8 mouse cellular contexts compared by ENCODE assay signal in the genomic region with DNA sequence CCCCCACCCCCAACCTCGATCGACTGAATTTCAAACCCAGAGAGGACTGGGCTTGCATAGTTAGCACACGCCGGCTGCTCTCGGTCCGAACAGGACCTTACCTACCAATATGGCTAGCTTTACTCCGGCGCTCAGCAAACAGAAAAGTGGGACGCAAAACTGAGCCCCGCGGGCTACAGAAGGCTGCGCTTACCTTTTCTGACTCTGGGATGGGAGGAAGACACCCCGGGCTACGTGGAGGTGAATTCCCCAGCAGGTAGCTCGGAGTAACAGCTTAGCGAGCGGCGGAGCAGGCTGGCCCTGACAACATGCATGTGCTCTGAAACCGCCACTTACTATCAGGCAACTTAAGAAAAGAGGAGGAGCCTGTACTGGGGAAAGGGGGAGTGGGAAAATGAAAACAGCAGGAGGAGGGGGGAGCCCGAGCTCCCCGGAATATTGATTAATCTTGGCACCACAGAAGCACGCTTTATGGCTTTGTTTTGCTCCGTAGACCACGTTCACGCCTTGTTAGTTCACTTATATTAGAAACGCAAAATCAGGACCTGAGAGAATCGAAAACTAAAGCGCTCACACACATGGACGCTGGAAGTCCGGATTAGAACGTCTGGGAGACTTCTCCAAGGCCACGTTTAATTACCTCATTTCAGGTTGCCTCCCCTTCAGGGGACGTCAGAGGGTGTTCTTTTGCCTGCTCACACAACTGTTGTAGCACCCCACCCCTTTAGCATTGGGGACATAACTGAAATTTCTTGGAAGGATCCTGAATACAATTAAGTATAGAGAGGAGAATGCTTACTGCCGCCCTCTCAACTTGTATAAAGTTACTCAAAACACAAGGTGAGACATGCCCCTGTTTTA. TPM values are rescaled to one million over a fixed set of nuclear protein-coding genes. Genes with fewer than 3 reads are reported as not detected.
DNase-seq lines count a peak whose midpoint lies in the region; ATAC-seq and TF ChIP-seq lines count a peak whose summit lies in the region.

Gene Slc1a3 (minus strand): TSS at position 619 of the 861 bp plus-strand sequence.

- H3K27me3 ChIP-seq in forebrain, embryonic 15.5 days: no peaks in the 10 kb centered on the region
- H3K27me3 ChIP-seq in hindbrain, embryonic 11.5 days (ENCODE audit: control insufficient read depth, insufficient read depth, low read length): no peaks in the 10 kb centered on the region

- ATAC-seq in forebrain, embryonic 15.5 days (replicated peaks): peak; percentile 90
- peak; percentile 89 for ATAC-seq in hindbrain, embryonic 11.5 days (ENCODE audit: low FRiP score)

- WGBS in forebrain, embryonic 15.5 days: under 1% methylated on average over 34 of the region's 34 CpGs
- WGBS in hindbrain, embryonic 11.5 days: under 1% methylated on average over 34 of the region's 34 CpGs

- peaks cover 7 to 10% of the 10 kb centered on the region in 2 experiments; a peak in 3 of 4 replicates for H3K4me1 ChIP-seq in ES-E14 (ENCODE audit: control insufficient read depth in 2 of 2, insufficient read depth in 2 of 2, low read length in 2 of 2, poor library complexity in 1 of 2)
- peaks cover 24% of the 10 kb centered on the region for H3K4me1 ChIP-seq in forebrain, embryonic 15.5 days
- no peaks in the 10 kb centered on the region for H3K4me1 ChIP-seq in hindbrain, embryonic 11.5 days (replicated peaks; ENCODE audit: control insufficient read depth, insufficient read depth, low read length)

- 0 out of 2 replicates have a peak within 1 kb of the TSS, but pooled peaks have one; percentile 30 for H3K27ac ChIP-seq in ES-E14 (ENCODE audit: insufficient read depth, low read depth, low read length, poor library complexity, severe bottlenecking)
- peak within 1 kb of the TSS; percentile 71 for H3K27ac ChIP-seq in forebrain, embryonic 15.5 days (replicated peaks)
- no peak within 1 kb of the TSS for H3K27ac ChIP-seq in hindbrain, embryonic 11.5 days (ENCODE audit: low read depth, low read length)

- peak within 1 kb of the TSS; percentile 87 for H3K9ac ChIP-seq in ES-E14 (ENCODE audit: insufficient read depth, low read depth, low read length, poor library complexity, severe bottlenecking)
- H3K9ac ChIP-seq in forebrain, embryonic 15.5 days (replicated peaks): peak within 1 kb of the TSS; percentile 58
- peak within 1 kb of the TSS; percentile 64 for H3K9ac ChIP-seq in hindbrain, embryonic 11.5 days (ENCODE audit: low read depth, low read length)

- H3K4me3 ChIP-seq in ES-E14 (ENCODE audit: insufficient read depth in 1 of 2, low read depth in 1 of 2, low read length in 2 of 2, poor library complexity in 1 of 2, severe bottlenecking in 1 of 2): peak within 1 kb of the TSS; percentile 82 to 86
- peak within 1 kb of the TSS; percentile 75 for H3K4me3 ChIP-seq in forebrain, embryonic 15.5 days
- peak within 1 kb of the TSS; percentile 65 for H3K4me3 ChIP-seq in hindbrain, embryonic 11.5 days (ENCODE audit: low read depth, low read length)

- in situ Hi-C loops in ES-E14 (cut with MboI; ENCODE audit: low sequenced_read_pairs in 2 of 2, unreplicated experiment in 2 of 2): no loop called here

- H3K36me3 ChIP-seq in ES-E14 (ENCODE audit: control insufficient read depth, insufficient read depth, low read length, poor library complexity, severe bottlenecking): peaks cover 5% of the 10 kb centered on the region; the same call in 1 of the 2 replicates
- no peaks in the 10 kb centered on the region for H3K36me3 ChIP-seq in forebrain, embryonic 15.5 days
- no peaks in the 10 kb centered on the region for H3K36me3 ChIP-seq in hindbrain, embryonic 11.5 days (ENCODE audit: control insufficient read depth, insufficient read depth, low read length)

- H3K4me2 ChIP-seq in forebrain, embryonic 15.5 days (replicated peaks): peak within 1 kb of the TSS; percentile 97
- H3K4me2 ChIP-seq in hindbrain, embryonic 11.5 days (replicated peaks; ENCODE audit: low read depth, low read length): peak within 1 kb of the TSS; percentile 92

- no peaks in the 10 kb centered on the region; the same call in 1 of the 2 replicates for H3K9me3 ChIP-seq in ES-E14 (ENCODE audit: control insufficient read depth, insufficient read depth, low read depth, low read length)
- H3K9me3 ChIP-seq in forebrain, embryonic 15.5 days: no peaks in the 10 kb centered on the region
- no peaks in the 10 kb centered on the region for H3K9me3 ChIP-seq in hindbrain, embryonic 11.5 days (ENCODE audit: control insufficient read depth, low read length)

- DNase-seq in ES-E14 (ENCODE audit: low read depth, low spot score): no peak
- DNase-seq in c-Kit-positive CD71-positive TER-119-positive erythroid progenitor cells, embryonic 14.5 days (ENCODE audit: low spot score): peak; percentile 13
- DNase-seq in hindbrain, embryonic 11.5 days (ENCODE audit: low spot score): peak; percentile 69
- DNase-seq in layer of hippocampus, postnatal 14 days (ENCODE audit: low spot score in 2 of 2): peak; percentile 49 to 51
- peak; percentile 45 for DNase-seq in lung, postnatal 10 days
- DNase-seq in ovary, postnatal 36 days (ENCODE audit: low spot score): peak; percentile 51
- DNase-seq in spleen, postnatal 4 days (ENCODE audit: low spot score in 2 of 2): no peak

TF ChIP-seq in ES-E14, 5 proteins besides CTCF, POLR2A, EP300 and RAD21:
- no peak for TF ChIP-seq CHD2 (IDR thresholded peaks at IDR 0.05; ENCODE audit: low read depth, low read length)
- no peak for TF ChIP-seq ZC3H11A (IDR thresholded peaks at IDR 0.05; ENCODE audit: borderline replicate concordance, low read depth, low read length)
- TF ChIP-seq HCFC1 (IDR thresholded peaks at IDR 0.05; ENCODE audit: borderline replicate concordance, insufficient read depth, low read length): no peak
- no peak for TF ChIP-seq ZNF384 (IDR thresholded peaks at IDR 0.05; ENCODE audit: low read depth, low read length)
- TF ChIP-seq MAFK (IDR thresholded peaks at IDR 0.05; ENCODE audit: insufficient read depth, low read depth, low read length): no peak

RNA-seq across cellular contexts. Expression of gene Slc1a3, which starts in this region (rescaled TPM):
- 17.8 and 31.7 TPM in 2 replicates for total RNA-seq in ES-E14 (2012; rRNA removed)
- polyA plus RNA-seq in forebrain, embryonic 15.5 days (2015; fragmentation: Nextera tagmentation; extraction: Ambion mirVana): 116 and 123 TPM in 2 replicates
- 41.8 and 50.2 TPM in 2 replicates for polyA plus RNA-seq in hindbrain, embryonic 11.5 days (2014; fragmentation: Nextera tagmentation; extraction: Ambion mirVana)
- 100 to 1,000 TPM; 440 to 480 TPM for total RNA-seq in layer of hippocampus, postnatal 14 days (2021)

Comparison
In these comparisons a context has a peak if more than half of its experiments do, and no peak if none do; other contexts are left out.
1. RNA of gene Slc1a3 (total RNA-seq): 440 to 480 TPM in layer of hippocampus, postnatal 14 days; 17.8 to 31.7 TPM in ES-E14; every median in the first group is over 10 times any median in the second.
2. DNase-seq: peak in c-Kit-positive CD71-positive TER-119-positive erythroid progenitor cells, embryonic 14.5 days (single experiment), hindbrain, embryonic 11.5 days (single experiment), layer of hippocampus, postnatal 14 days (2 of 2), lung, postnatal 10 days (single experiment) and ovary, postnatal 36 days (single experiment); none in ES-E14 (single experiment) and spleen, postnatal 4 days (0 of 2).
3. Peak in every context shown above with its lines, with median percentiles within 50 percentile points of each other: H3K4me3 ChIP-seq and H3K9ac ChIP-seq.